Mouse (Mus musculus) midbrain, embryonic 11.5 days (tissue): Measurements from ENCODE around the gene Nek9. TPM values are rescaled to one million over a fixed set of nuclear protein-coding genes. Genes with fewer than 3 reads are reported as not detected.
A peak's percentile ranks its signal among the peaks of the same experiment; 100 is the strongest.

ENCODE experiments used
- ATAC-seq: fragments of 200-750 bp; cut with Nextera tagmentation; 2 replicates; pipeline ENCODE4 v1.8.0; 2017; ENCODE audit warnings: moderate TSS enrichment, moderate library complexity; ENCODE audit not compliant: low FRiP score
- DNase-seq: peaks from one replicate; pipeline ENCODE4 v3.0.0; 2015; ENCODE audit warnings: low spot score; ENCODE audit errors: missing footprints
- H3K27ac ChIP-seq: fragments of 300-500 bp; sonication (generic); 2 replicates; pipeline ENCODE4 v1.5.1; 2014; ENCODE audit warnings: low read depth, low read length
- H3K27me3 ChIP-seq: fragments of 300-500 bp; sonication (generic); 2 replicates; pipeline ENCODE4 v1.6.1; 2014; ENCODE audit warnings: mild to moderate bottlenecking, low read length, moderate library complexity, mixed read lengths; ENCODE audit not compliant: control insufficient read depth, insufficient read depth
- H3K36me3 ChIP-seq: fragments of 300-500 bp; sonication (generic); 2 replicates; pipeline ENCODE4 v1.6.1; 2014; ENCODE audit warnings: mild to moderate bottlenecking, low read length, moderate library complexity, mixed read lengths; ENCODE audit not compliant: control insufficient read depth, insufficient read depth
- H3K4me1 ChIP-seq: fragments of 300-500 bp; sonication (generic); 2 replicates; pipeline ENCODE4 v1.6.1; 2014; ENCODE audit warnings: low read length; ENCODE audit not compliant: control insufficient read depth, insufficient read depth
- H3K4me2 ChIP-seq: fragments of 300-500 bp; sonication (generic); 2 replicates; pipeline ENCODE4 v1.6.1; 2014; ENCODE audit warnings: mild to moderate bottlenecking, moderate library complexity
- H3K4me3 ChIP-seq: fragments of 300-500 bp; sonication (generic); 2 replicates; pipeline ENCODE4 v1.5.1; 2014; ENCODE audit warnings: low read depth, low read length
- H3K9ac ChIP-seq: fragments of 300-500 bp; sonication (generic); 2 replicates; pipeline ENCODE4 v1.6.1; 2014; ENCODE audit warnings: low read length
- H3K9me3 ChIP-seq: fragments of 300-500 bp; sonication (generic); 2 replicates; pipeline ENCODE4 v1.6.1; 2016; ENCODE audit warnings: low read length; ENCODE audit not compliant: control insufficient read depth
- WGBS: fragments of 180-500 bp; shearing (Covaris S2); extraction: QIAGEN DNeasy Blood & Tissue Kit; methylation state at CpG from one replicate; pipeline ENCODE4 v1.1.7; 2014; 5-methylcytosine and 5-hydroxymethylcytosine counted together
- polyA plus RNA-seq: library from polyadenylated mRNA; unstranded; fragments of >200 nt; fragmentation: Nextera tagmentation; extraction: Ambion mirVana; gene quantifications from 2 replicates; pipeline ENCODE4 v1.2.1, GENCODE M21; 2014

Gene Nek9
- polyA plus RNA-seq, 1 experiment from 2014 or later: 10.6 TPM

DNA sequence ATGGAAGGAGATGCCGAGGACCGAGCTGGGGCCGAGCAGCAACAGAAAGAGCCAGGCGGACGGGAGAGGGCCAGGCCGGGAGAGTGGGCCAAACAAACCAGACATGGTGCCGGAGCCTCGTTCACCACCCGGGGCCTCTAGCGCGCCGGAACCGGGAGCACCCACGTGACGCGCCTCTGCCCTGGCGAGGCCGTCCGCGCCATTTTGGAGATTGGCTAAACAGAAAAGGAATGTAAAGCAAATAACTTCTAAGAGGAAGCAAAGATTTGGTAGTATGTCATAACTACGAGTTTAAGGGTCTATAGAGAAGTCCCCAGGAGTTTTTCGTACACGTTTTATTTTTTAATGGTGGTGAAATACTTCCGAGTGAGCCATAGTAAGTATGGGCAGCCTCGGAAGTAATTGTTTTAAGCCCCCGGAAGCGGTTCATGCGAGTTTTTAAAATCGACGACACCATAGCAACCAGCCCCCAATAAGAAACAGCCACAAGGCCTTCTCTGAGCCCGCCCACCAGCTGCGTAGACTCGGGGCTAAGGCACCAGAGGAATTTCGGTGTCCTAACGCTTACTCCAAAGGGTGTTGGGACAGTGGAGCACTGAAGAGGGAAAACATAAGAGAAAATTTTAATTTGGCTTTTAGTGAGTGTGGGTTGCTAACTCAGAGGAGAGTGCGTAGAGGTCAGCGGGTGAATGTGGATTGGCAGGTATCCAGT lies 35.6 kb upstream of the Nek9 start, which contains the start of gene Tmed10:
TSS of gene Tmed10 (minus strand) at position 287 of the 712 bp plus-strand sequence.
- ATAC-seq (peak; percentile 96), DNase-seq (peak; percentile 98)
- WGBS: under 1% methylated on average over 37 of the region's 37 CpGs
- no peaks in the 10 kb centered on the region for H3K27me3 ChIP-seq
- peak within 1 kb of the TSS; percentile 63 for H3K4me2 ChIP-seq
- no peaks in the 10 kb centered on the region for H3K36me3 ChIP-seq
- H3K9me3 ChIP-seq: no peaks in the 10 kb centered on the region
- peaks cover 11% of the 10 kb centered on the region; the same call in 1 of the 2 replicates for H3K4me1 ChIP-seq
- H3K4me3 ChIP-seq: peak within 1 kb of the TSS; percentile 94
- peak within 1 kb of the TSS; percentile 93 for H3K9ac ChIP-seq
- no peak within 1 kb of the TSS; the same call in 1 of the 2 replicates for H3K27ac ChIP-seq

- no peaks in the 10 kb centered on the region for H3K9me3 ChIP-seq
- H3K36me3 ChIP-seq: no peaks in the 10 kb centered on the region
- H3K4me3 ChIP-seq: peak overlapping the region; percentile 94
- H3K27ac ChIP-seq: no peak overlapping the region; the same call in 1 of the 2 replicates
- DNase-seq (peak; percentile 92), ATAC-seq (peak; percentile 78)
- H3K4me1 ChIP-seq: peaks cover 11% of the 10 kb centered on the region; the same call in 1 of the 2 replicates
- 1% methylated on average over 50 of the region's 53 CpGs for WGBS
- H3K9ac ChIP-seq: peak overlapping the region; percentile 93
- H3K4me2 ChIP-seq: peak overlapping the region; percentile 63
- no peaks in the 10 kb centered on the region for H3K27me3 ChIP-seq
Observed at GRCm38 (mm10) chr12:85373591-85374560, 34.7 kb upstream of the Nek9 start.

- H3K36me3 ChIP-seq: no peaks in the 10 kb centered on the region
- H3K4me3 ChIP-seq: no peak overlapping the region
- ATAC-seq (no peak), DNase-seq (no peak)
- 82% methylated on average over 8 of the region's 8 CpGs for WGBS
- H3K27me3 ChIP-seq: no peaks in the 10 kb centered on the region
- no peak overlapping the region for H3K4me2 ChIP-seq
- H3K4me1 ChIP-seq: peaks cover 11% of the 10 kb centered on the region; the same call in 1 of the 2 replicates
- H3K9me3 ChIP-seq: no peaks in the 10 kb centered on the region
- H3K9ac ChIP-seq: no peak overlapping the region
- no peak overlapping the region for H3K27ac ChIP-seq
Observed at GRCm38 (mm10) chr12:85372068-85372665, 33.0 kb upstream of the Nek9 start.

- Histone ChIP-seq H3K4me1 (peaks cover 9% of the 10 kb centered on the region; the same call in 1 of the 2 replicates), H3K9me3 (no peaks in the 10 kb centered on the region), H3K27ac (no peak overlapping the region), H3K27me3 (no peaks in the 10 kb centered on the region), H3K4me3 (no peak overlapping the region), H3K4me2 (no peak overlapping the region), H3K9ac (no peak overlapping the region), H3K36me3 (no peaks in the 10 kb centered on the region)
- no peak for DNase-seq
- WGBS: 88% methylated on average over 6 of the region's 6 CpGs
- no peak for ATAC-seq
Observed at GRCm38 (mm10) chr12:85368441-85369063, 29.4 kb upstream of the Nek9 start.

DNA sequence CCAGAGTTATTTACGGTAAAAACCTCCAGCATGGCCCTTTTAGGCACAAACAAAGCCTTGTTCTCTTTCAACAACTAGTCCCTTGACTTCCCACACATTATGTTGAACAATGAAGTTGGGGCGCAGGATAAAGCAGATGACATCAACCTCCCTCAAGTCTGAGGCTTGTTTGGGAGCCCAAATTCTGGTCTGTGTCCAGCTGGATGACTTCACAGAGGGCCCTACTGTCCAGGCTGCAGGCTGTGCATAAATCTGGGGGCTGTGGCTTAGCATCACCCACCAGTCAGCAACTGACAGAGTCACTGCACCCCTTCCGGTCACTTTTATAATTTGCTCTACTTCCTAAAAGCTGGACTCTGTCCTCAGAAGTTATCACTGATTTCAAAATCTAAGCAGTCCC lies 27.1 kb upstream of the Nek9 start:
- 94% methylated on average over 3 of the region's 3 CpGs for WGBS
- no peak overlapping the region for H3K9ac ChIP-seq
- H3K27me3 ChIP-seq: no peaks in the 10 kb centered on the region
- no peak overlapping the region for H3K4me2 ChIP-seq
- ATAC-seq: no peak
- H3K4me1 ChIP-seq: no peaks in the 10 kb centered on the region
- H3K36me3 ChIP-seq: no peaks in the 10 kb centered on the region
- no peak for DNase-seq
- no peak overlapping the region for H3K4me3 ChIP-seq
- no peaks in the 10 kb centered on the region for H3K9me3 ChIP-seq
- H3K27ac ChIP-seq: no peak overlapping the region

DNA sequence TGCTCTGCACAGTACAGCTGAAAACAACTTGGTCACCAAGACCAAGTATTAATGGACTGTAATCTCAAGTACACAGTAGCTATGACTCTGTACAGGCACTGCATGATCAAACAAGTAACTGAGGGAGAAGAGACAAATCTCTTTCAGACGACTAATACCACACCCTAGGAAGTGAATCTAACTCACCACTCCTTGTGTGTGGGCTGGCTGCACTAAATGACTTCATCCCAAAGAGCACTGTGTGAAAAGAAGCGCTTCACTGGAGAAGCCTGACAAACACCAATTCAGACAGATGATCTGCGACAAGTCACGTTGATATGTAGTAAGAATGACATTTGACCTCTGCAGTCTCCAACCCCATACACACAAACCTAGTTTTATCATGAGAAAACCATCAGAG lies 23.3 kb upstream of the Nek9 start:
- H3K4me3 ChIP-seq: no peak overlapping the region

DNA sequence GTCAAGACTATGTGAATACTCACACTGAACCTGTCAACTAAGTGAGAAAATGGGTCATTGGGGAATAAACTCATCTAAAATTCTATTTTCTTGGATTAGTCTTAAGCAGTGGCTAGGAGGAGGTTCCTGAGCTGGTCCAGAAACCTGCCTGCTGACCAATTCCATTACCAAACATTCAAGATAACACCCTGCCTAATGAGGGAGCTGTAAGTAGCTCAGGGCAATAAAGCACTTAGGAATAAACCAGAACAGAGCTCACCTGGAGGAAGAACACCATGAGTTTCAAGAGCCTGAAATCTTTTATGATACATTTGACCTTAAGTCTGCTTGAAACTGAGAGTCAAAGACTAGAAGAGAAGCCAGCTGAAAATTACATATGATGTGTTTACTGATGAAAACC lies 22.4 kb upstream of the Nek9 start:
- ATAC-seq (no peak), DNase-seq (no peak)
- Histone ChIP-seq H3K4me3 (no peak overlapping the region), H3K27ac (no peak overlapping the region), H3K27me3 (no peaks in the 10 kb centered on the region), H3K36me3 (no peaks in the 10 kb centered on the region), H3K9ac (no peak overlapping the region), H3K9me3 (no peaks in the 10 kb centered on the region), H3K4me1 (no peaks in the 10 kb centered on the region), H3K4me2 (no peak overlapping the region)

More for the DNA sequence above, 23.3 kb upstream of the Nek9 start:
- 85% methylated on average over 4 of the region's 4 CpGs for WGBS
- no peak overlapping the region for H3K9ac ChIP-seq
- no peak overlapping the region for H3K27ac ChIP-seq
- H3K27me3 ChIP-seq: no peaks in the 10 kb centered on the region
- no peak overlapping the region for H3K4me2 ChIP-seq
- DNase-seq: no peak
- no peak for ATAC-seq
- H3K36me3 ChIP-seq: no peaks in the 10 kb centered on the region
- H3K9me3 ChIP-seq: no peaks in the 10 kb centered on the region
- H3K4me1 ChIP-seq: no peaks in the 10 kb centered on the region

- Histone ChIP-seq H3K36me3 (no peaks in the 10 kb centered on the region), H3K4me2 (no peak overlapping the region), H3K9me3 (no peaks in the 10 kb centered on the region), H3K27ac (no peak overlapping the region), H3K4me1 (no peaks in the 10 kb centered on the region), H3K27me3 (no peaks in the 10 kb centered on the region), H3K4me3 (no peak overlapping the region), H3K9ac (no peak overlapping the region)
- ATAC-seq: no peak
- DNase-seq: no peak
- WGBS: 96% methylated on average over 3 of the region's 3 CpGs
Observed at GRCm38 (mm10) chr12:85361165-85361564, 22.0 kb upstream of the Nek9 start.
